Mouse (Mus musculus) layer of hippocampus, adult 9-10 months (tissue): ENCODE measurements at regions not wholly inside any gene's neighbourhood (a gene's known extent, or its start where the extent isn't known, plus 50 kb on each side); places are given as distances from the start of the nearest gene placed in this dataset.
"Not testable (repeated sequence)": the region's sequence is repeated elsewhere in the genome, so short reads cannot be mapped to it uniquely, and the experiment has no call there.

ENCODE experiments used
- DNase-seq: peaks from one replicate; pipeline ENCODE4 v3.0.0; 2022; ENCODE audit warnings: low spot score

DNA sequence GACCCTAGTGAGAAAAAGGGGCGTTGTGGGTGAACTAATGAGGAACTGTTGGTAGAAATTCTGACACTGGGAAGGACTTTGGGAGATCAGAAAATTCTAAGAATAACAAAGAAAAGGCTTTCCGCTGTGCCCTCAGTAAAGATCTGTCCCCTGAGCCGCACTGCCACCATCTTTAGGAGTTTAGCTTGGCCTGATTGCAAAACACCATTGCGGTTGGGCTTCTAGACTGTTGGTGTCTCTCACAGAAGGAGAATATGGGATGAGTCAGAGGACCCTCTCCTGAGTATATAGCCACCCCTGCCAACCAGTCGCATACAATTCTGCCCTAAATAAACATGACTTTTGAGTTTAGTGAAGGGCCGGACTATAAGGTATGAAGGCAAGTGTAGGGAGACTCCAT, 147.5 kb upstream of the Nrip1 start:
- no peak for DNase-seq

DNA sequence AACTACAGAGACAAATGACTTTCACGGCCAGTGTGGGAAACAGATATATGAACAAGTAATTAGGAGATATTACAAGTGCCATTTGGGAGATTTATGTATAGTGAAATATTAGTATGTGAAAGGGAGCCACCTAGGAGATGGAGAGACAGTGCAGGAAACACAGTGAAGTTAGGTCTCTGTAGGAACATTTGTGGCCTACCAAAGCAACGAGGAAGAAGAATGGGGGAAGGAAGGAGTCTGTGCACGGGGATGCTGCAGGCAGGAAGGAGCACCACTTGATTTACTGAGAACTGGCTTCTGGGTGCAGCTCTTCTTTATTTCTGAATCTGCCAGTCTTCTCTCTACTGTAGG, 147.0 kb upstream of the Nrip1 start:
- DNase-seq = no peak

- no peak for DNase-seq
Measured at GRCm38 (mm10) chr16:76519911-76520642, 146.4 kb upstream of the Nrip1 start.

DNA sequence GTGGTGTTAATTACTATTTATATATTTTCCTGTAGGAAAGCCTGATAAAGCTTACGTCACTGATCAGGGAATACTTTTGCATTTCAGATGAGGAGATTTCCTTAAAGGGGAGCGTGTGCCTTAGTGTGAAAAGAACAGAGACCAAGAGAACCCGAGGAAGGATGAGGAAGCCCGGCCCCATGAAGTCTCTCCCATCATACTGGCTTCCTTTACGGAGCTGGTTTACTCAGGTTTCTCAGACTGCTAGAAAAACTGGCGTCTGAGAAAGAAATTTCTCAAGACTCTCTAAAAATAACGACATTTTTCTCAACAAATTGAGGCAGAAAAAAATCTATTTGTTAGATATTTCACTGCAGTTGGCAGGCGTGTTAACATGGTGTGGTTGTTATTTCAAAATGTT, 137.2 kb upstream of the Nrip1 start:
- no peak for DNase-seq

DNA sequence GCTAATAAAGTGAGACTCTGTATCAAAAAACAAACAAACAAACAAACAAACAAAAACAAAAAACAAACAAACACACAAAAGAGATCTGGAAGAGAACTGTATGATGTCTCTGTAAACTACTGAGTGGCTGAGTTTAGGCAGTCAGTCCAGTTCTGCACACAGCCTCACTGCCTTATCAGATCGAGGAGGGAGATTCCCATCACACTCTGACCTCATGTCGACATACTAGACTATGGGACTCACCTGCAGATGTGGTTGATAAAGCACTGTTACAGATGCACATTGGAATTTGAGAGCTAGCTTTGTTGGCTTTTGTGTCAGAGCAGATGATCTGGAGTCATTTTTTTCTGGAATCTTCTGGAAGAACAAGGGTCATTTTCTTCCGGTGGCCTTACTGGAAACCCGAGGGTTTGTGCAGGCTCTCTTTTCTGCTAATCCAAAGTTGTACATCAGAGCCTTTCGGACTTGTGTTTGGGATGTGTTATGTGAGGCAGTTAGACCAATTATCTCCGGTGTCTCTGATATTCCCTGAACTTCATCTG, 135.6 kb upstream of the Nrip1 start:
- no peak for DNase-seq

DNA sequence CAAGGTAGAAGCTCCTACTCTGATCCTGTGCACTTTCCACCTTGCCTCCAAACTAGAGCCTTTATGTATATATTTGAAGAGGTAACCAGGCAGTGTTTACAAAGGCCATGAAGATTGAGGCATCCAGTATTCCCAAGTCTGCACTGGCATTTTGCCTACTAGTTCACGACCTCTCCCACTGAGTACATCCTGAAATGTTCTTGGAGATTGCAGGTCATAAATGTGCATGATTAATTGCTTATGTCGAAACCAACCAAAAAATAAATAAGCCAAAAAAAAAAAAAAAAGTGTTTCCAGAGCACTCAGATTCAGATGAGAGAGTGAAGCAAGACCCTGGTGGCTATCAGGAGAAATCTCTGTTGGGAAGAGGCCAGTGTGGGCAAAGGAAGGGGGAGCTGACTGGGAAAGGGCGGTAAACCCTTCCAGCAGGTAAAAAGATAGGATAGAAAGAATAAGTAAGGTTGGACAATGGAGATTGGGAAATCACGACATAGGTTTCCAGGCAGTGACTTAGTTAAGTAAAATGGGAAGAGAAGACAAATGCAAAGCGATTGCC, 133.6 kb upstream of the Nrip1 start:
- no peak for DNase-seq

GRCm38 (mm10) chr16:76506240-76506639, 132.6 kb upstream of the Nrip1 start:
- no peak for DNase-seq

DNA sequence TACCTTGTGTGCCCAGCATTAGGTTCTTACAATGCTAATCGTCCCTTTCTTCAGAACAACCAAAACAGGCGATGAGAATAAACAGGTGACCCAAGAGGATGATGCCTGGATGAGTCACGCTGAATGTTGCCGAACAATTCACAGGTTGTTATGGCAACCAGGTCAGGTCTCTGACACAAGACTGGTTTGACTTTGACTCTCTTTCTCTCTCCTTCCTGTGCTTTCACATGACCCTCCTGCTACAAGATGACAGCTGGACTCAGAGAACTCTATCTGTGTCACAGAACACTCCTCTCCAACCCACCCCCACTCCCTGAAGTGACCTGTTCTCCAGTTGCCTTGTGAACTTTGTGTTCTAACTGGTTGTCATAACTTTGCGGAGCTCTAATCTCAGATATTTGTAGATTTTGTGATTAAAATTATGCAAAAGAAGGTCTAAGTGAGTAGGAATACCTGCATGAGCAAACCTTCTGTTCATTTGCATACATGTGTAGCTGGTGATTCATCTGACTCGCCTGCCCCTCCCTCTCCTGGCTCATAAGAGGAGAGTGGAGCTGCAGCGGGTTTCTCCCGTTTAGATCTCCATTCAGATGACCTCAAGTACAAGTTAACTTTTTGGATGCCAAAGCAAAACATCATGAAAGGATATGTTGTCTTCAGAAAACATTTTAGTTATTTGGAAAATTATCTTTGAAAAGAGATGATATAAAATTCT, 126.2 kb upstream of the Nrip1 start:
- no peak for DNase-seq

DNA sequence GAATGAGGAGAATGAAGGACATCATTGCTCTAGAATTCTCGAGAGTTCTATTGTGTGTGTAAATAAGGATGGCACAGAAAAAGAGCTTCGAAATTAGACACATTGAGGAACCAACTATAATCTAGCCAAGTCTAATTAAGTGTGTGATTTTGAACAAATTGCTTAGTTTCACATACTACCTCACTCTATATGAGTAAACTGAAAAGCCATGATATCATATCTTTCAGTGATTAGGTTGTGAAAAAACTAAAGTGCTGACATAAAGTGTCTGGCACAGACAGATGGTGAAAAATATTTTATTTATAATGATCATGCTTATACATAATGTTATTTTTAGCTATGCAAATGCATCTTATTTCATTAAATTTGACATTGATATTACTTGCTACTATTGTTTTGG, 124.6 kb upstream of the Nrip1 start:
- no peak for DNase-seq

DNA sequence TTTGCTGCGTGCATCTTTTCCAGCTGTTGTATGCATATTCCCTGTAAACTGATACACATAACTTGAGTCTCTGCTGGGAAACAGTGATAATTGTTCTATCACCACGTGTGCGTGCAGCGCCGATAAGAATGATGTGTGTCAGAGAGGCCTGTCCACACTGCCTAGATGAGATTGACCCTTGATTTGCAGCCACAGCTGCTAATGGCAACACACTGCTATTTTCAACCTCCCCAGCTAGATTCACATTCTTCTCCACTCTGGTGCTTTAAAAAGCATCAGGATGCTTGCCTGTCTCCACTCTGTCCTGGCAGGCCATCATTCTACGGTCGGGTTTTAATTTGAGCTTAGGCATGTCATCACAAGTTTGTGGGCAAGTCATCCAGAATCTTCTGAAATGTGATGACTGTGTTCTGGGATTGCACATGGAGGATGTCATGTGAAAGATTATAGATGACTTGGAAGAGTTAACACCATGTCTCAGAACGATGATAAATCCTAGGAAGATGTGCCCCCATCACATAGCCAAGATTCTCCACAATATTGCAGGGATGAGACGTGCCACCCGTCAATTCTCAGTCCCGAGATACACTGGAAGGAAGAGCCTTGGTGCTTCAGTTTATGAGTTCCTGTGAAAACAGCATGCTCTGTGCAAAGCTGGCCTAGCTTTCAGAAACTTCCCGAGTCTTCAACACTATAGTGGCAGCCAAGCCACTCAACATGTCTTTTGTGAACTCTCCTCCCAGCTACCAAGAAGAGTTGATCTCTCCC, 123.6 kb upstream of the Nrip1 start:
- DNase-seq = no peak

DNA sequence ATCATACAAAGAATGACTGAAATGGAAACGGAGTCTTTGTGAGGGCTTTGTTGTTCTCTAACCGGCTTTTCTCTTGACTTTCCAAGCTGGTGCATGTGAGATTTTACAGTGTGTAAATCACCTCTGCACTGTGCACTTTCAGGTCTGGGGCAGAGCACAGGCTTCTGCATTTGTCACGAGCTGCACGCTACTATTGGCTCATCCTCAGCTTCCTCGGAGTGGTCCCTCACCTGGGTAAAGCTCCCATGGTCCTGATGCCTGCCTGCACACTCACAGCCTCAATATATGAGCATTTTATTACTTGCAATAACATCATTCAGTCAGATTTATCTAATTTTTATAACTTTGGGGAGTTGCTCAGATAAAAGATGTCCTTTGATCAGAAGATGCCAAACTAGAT, 109.8 kb upstream of the Nrip1 start:
- no peak for DNase-seq

- no peak for DNase-seq
Measured at GRCm38 (mm10) chr16:76481966-76482365, 108.3 kb upstream of the Nrip1 start.

GRCm38 (mm10) chr16:76477474-76477873, 103.8 kb upstream of the Nrip1 start:
- no peak for DNase-seq

DNA sequence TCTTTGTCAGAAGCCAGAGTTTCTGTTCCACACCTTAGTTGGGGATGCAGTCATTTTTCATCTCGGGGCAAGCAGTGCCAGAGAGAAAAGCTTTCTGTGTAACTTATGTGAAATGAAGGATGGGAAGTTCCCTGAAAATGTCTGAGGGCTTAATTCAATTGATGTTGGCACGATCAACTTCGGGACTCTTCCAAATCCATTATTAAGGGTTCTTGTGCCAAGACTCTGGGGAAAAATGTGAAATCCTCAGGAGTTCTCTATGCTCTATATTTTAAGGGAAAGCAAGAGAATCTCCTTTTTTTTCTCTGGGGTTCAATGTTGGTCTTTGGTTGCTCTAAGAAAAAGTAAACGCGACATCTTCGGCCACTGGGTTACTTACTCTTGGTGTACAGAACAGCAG, 100.9 kb upstream of the Nrip1 start:
- DNase-seq = no peak

- DNase-seq = no peak
Measured at GRCm38 (mm10) chr16:76472386-76472785, 98.8 kb upstream of the Nrip1 start.

DNA sequence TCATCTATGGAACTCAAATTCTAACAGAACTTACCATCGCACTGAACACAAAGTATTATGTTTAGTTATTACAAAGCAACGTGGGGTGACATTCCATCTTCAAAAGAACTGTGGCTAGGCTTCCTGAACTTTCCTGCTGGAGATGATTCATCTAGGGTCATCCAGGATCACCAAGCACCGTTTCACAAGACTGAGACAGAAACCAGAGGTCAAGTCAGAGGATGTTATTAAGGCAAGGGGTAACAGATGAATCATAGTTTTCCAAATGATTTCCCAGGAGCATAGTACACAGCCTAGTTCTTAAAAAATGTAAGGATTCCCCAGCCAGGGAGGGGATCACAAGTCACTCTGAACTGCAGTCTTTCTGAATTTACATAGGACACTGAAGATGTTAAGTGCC, 97.5 kb upstream of the Nrip1 start:
- no peak for DNase-seq

DNA sequence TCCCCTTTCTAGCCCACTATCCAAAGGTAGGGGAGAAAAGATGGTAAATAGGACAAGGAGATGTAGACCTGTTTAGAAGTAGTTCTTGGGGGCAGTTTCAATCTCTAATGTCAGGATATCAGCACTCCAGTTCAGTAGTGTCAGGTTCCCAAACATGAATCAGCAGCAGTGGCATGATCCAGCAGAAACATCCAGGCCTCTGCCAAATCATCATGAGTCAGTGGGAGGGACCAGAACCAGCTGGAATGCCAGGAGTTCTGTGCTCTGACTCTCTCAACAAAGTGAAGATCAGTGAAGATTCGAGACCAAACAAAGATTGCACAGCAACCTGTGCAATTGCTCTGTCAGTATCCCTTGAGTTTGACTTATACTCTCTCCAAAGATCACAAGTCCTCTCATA, 85.9 kb upstream of the Nrip1 start:
- DNase-seq = no peak

GRCm38 (mm10) chr16:76456300-76456599, 82.6 kb upstream of the Nrip1 start:
- not testable (repeated sequence) for DNase-seq

GRCm38 (mm10) chr16:76455499-76456299, 82.1 kb upstream of the Nrip1 start:
- no peak for DNase-seq

- DNase-seq = no peak
Measured at GRCm38 (mm10) chr16:76454741-76455465, 81.3 kb upstream of the Nrip1 start.
